Mouse (Mus musculus) cortical plate, adult 2 months (tissue): ENCODE results near the gene Copz2.

Experiments used
- CTCF ChIP-seq: fragments of 200-500 bp; IDR thresholded peaks from 2 replicates; pipeline ENCODE4 v1.5.1; 2011; ENCODE audit warnings: mild to moderate bottlenecking, control low read depth, low read length; ENCODE audit not compliant: insufficient read depth; ENCODE audit errors: extremely low read depth
- POLR2A ChIP-seq: fragments of 200-500 bp; IDR thresholded peaks from 2 replicates; pipeline ENCODE4 v1.6.1; 2011; ENCODE audit warnings: mild to moderate bottlenecking, low read length, control low read depth; ENCODE audit not compliant: insufficient read depth; ENCODE audit errors: extremely low read depth

DNA sequence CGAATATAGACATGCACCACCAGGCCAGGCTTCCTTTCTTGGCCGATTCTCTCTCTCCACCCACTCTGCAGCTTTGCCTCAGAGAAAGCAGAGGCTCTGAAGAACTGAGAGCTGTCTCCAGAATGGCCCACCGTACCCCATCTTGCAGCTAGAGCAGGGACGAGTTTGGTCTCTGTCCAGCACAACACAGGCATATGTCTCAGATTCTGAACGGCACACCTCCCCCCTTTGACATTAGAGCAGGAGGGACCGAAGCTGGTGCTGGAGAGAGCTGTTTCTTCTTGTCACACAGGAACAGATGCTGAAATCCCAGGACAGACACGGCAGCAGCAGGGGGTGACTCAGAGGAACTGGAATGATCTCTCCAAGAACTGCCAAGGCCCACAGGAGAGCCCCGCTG, 9.4 kb upstream of the Copz2 start:
- no peak for TF ChIP-seq CTCF
- TF ChIP-seq POLR2A: 0 out of 2 replicates have a peak, but pooled peaks have one; percentile 36
